Mouse (Mus musculus) embryo, embryonic 10.5 days (tissue): Measurements from ENCODE around the gene Apol7c.
"Not testable (repeated sequence)": the region's sequence is repeated elsewhere in the genome, so short reads cannot be mapped to it uniquely, and the experiment has no call there.

Source experiments
- DNase-seq: peaks from one replicate; pipeline ENCODE4 v3.0.0-alpha.2; 2015; ENCODE audit warnings: low spot score

The Apol7c gene

DNA sequence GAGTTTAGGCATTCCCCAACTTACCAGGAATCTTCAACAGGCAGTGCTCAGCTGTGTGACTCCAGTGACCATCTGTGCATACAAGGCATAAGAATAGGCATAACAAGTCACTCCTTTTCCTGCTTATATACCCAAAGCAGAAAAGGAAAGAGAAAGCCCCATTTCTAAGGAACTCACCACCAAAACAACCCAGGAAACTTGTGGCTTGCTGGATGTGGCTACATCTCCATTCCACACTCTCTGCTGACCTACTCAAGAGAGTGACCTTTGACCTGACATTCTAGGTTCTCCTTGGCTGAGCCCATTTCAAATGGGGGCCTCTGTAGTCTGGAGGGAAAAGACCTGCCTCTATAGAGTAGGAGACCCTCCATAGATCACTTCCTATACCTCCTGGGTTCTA lies at the start of gene Apol7c:
Gene Apol7c, minus strand, starts transcription at position 101 of the 400 bp plus-strand sequence.
- no peak for DNase-seq

DNA sequence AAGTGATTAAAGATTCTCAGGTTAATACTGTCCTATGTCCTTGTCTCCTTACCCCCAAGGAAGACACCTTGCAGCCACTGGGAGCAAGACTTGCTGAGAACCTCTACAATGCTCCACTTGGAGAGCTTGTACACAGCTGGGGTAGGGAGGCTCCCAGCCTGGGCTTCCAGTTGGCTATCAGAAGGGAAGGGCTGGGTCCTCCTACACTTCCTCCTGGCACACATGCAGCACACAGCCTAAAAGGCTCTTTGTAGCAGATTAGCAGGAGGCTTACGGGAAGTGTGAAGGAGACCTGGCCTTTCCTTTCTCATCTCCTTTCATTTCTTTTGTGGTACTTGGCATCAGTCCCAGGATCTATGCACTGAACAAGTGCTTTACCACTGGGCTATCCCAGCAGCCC lies 48.6 kb upstream of the Apol7c start:
- DNase-seq, result no peak

DNA sequence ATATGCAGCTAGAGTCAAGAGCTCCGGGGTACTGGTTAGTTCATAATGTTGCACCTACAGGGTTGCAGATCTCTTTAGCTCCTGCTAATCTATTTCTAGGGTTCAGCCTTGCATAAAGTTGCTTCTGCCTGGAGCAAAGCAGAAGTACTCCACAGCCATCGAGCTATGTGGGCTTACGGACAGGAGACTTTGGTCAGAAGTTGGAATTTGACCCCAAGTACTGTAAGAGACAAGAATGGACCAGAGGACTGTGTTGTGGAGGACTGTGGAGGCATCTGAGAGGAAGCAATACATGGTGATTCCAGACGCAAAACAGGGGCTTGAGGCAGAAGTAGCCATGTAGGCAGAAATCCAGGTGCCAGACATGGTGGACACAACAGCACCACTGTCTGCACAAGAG lies 46.2 kb upstream of the Apol7c start:
- DNase-seq, result no peak

DNA sequence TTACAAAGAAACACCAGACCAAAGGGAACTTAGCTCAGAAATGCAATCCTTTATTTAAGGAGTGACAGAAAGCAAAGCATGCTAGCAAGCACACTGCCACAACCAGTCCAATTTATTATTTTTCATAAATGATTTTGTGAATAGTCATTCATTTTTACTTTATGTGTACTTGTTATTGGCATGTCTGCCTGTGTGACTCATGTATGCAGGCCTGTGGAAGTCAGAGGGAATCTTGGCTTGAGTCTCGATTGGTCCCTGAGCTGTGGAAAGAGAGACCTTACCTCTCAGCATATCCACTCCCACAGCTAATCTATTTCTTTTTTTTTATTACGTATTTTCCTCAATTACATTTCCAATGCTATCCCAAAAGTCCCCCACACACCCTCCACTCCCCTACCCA lies 45.7 kb upstream of the Apol7c start:
- DNase-seq, result no peak

DNA sequence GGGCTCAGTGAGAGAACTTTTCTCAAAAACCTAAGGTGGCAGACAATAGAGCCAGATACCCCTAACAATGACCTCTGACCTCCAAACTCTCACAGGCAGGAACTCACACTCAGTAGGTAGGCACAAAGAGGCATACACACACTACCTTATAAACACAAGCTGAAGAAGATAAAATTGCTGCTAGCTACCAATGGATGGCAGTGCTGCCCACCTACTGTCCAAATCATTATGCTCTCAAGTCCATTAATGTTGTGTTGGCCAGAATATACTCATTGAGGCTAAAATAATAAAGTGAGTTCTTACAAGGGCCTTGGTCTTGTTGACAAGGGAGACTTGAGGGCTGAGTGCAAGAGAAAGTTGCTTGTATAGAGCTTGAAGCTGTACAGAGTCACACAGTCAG lies 30.1 kb upstream of the Apol7c start:
- DNase-seq, result no peak

DNA sequence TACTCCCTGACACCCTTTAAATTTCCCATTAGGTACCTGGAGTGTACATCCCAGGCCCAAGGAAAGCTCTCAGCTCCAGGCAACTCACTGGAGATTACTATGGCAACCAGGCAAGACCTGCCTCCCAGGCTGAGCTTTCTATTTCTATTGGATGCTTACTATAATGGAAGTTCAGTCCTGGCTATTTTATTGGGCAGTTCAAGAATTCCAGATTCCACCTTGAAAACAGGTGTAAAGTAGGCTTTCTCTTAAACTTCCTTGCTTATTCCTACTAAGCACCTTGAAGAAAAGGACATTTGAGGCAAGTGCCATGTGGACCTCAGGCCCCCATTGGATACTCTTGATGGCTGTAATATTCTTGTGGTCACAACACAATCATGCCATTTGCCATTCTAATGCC lies 28.7 kb upstream of the Apol7c start, which contains the start of gene 1700025B11Rik:
Gene 1700025B11Rik, minus strand, starts transcription at position 101 of the 400 bp plus-strand sequence.
- DNase-seq, result no peak

DNA sequence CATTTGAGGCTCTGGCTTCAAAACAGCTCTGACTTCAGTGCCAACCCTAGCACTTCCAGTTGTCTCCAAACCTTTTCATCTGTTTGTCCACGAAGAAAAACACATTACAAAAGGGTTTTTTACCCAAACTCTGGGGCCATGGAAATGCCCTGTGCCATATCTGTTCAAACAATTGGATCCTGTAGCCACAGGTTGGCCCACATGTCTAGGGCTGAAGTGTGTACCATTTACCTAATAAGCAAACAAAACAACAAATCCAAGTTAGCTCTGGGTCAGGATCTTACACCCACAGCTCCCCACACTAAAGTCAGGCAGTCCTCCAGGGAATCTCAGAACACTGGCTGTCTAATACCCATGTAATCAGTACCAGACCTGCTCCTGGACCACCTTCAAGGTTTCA lies 6.1 kb upstream of the Apol7c start:
- not testable (repeated sequence) for DNase-seq

DNA sequence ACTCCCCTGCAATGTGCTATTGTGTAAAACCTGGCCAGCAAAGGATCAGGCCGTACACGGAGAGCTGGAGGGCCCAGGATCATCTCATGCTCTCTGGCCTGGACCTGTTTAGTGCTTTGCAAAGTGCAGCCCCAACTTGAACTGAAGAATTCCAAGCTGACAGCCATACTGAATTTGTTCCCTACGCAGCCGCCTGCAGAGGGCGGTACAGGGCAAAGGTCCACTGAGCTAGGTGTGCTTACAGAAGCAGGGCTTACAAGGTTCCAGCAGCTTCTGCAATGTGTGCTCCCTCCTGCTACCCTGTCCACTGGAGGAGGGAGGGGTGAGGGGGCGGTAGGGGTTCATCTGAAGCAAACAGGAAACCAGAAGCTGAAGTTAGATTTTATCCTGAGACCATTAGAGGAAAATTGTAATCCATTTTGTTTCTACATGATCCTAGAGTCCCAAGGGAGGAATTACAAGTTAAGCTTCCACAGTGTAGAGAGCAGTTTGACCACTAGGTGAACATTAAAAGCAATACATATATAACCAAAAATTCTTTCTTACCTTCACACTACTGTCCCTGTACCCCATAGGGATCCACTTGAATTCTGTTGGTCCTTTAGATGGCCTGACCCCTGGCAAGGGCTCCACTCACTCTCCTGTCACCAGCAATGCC lies 9.8 kb downstream of the Apol7c start:
- DNase-seq, result peak; percentile 72

DNA sequence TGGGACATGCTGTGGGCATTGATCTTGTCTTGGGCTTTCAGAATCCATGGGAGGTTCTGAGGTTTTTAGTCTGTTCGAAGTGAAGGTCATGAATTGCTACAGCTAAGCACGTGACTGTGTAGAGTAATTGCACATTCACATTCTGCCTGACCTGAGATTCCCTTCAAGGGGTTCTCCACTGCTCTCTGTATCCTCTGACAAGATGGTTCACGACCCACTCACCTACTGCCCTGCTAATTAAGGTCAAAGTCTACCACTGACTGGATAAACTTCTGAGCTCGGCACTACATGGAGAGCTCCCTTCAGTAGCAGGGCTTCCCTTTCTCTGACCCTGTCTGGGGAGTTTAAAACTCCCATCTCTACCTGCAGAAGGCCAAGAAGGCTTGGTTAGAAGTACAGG lies 12.5 kb downstream of the Apol7c start:
- not testable (repeated sequence) for DNase-seq

DNA sequence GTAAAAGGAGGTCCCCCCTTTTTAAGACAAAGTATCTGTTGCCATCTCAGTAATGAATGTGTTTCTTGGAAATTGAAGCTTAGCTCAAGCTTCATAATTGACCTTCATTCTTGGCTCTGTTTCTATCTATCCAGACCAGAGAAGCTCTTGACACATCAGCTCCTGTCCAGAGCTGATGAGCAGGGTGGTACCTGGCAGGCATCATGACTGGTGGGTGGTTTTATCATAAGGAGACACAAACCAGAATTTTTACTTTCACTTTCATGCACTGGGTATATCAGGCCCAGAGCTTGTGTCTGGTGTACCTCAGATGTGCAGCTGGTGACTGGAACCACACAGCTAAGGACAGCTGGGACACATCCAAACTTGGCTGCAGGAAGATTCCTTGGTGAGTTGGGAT lies 25.1 kb downstream of the Apol7c start, which contains the start of gene Apol11a:
Gene Apol11a, plus strand, starts transcription at position 306 of the 400 bp plus-strand sequence.
- not testable (repeated sequence) for DNase-seq

DNA sequence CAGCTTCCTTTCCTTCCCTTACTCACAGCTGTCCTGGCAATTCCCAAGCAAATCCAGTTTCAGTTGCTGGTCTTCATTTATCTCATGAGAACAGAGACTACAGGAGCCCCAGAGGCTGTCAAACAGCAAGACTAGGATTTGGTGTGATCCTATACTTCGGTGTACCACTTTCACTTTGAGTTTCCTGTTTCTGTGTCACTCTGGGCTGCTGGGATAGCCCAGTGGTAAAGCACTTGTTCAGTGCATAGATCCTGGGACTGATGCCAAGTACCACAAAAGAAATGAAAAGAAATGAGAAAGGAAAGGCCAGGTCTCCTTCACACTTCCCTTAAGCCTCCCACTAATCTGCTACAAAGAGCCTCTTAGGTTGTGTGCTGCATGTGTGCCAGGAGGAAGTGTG lies 38.4 kb downstream of the Apol7c start:
- DNase-seq, result not testable (repeated sequence)

DNA sequence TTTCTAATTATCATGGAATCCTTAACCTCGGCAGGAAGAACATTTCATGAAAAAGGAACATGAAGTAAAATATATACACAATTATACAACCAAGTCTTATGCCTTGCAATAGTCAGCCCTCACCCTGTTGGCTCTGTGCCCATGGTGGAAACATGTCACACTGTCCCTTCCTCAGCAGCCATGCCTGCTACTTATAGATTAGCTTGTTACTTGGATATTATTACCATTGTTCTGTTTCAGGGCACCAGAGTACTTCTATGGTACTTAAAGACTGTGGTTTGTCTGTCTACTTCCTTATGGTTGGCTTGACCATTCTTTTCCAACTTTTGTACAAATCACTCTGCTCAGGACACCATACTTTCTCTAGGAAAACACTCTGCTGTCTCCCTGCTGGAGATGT lies 39.9 kb downstream of the Apol7c start:
- not testable (repeated sequence) for DNase-seq

DNA sequence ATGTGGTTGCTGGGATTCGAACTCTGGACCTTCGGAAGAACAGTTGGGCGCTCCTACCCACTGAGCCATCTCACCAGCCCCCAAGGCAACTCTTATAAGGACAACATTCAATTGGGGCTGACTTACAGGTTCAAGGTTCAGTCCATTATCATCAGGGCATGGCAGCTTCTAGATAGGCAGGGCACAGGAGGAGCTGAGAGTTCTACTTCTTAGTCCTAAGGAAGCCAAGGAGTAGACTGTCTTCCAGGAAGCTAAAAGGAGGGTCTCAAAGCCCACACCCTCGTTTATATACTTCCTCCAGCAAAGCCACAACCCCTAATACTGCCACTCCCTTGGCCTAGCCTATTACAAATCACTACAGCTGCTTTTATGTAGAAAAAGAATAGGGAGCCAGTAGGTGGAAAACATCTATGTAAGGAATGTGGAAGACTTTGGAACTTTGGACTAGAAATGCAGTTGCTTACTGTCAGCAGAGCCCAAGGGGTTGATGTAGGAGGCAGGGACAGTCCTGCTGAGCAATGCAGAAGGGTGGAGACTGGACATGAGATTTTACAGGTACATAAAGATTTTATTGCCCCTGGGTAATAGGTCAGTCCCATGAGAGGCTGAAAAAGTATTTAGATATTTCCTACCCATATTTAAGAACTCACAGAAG lies 50.8 kb downstream of the Apol7c start:
- DNase-seq, result no peak

DNA sequence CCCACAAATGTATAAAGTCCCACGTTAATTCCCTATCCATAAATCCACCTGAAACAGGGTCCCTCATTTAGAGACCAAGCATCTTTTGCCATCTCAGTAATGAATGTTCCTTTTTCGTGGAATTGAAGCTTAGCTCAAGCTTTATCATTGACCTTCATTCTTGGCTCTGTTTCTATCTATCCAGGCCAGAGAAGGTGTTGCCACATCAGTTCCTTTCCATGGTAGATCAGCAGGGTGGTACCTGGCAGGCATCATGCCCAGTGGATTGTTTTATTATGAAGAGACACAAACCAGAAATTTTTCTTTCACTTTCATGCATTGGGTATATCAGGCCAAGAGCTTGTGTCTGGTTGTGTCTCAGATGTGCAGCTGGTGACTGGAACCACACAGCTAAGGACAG lies 56.4 kb downstream of the Apol7c start, which contains the start of gene Apol10a:
Gene Apol10a, plus strand, starts transcription at position 355 of the 400 bp plus-strand sequence.
- not testable (repeated sequence) for DNase-seq
